Mouse (Mus musculus) heart, adult 2 months (tissue): Measurements from ENCODE around the gene Narf.

Experiments
- CTCF ChIP-seq: fragments of 200-600 bp; IDR thresholded peaks from 2 replicates; pipeline ENCODE4 v1.8.1; 2022; ENCODE audit warnings: antibody characterized with exemption, mild to moderate bottlenecking, moderate library complexity
- EP300 ChIP-seq: fragments of 200-500 bp; IDR thresholded peaks from 2 replicates; pipeline ENCODE4 v1.6.1; 2011; ENCODE audit warnings: low read depth, low read length, control low read depth; ENCODE audit not compliant: insufficient read depth
- POLR2A ChIP-seq: fragments of 200-500 bp; IDR thresholded peaks from 2 replicates; pipeline ENCODE4 v1.6.1; 2011; ENCODE audit warnings: mild to moderate bottlenecking, low read depth, low read length, control low read depth; ENCODE audit not compliant: insufficient read depth

DNA sequence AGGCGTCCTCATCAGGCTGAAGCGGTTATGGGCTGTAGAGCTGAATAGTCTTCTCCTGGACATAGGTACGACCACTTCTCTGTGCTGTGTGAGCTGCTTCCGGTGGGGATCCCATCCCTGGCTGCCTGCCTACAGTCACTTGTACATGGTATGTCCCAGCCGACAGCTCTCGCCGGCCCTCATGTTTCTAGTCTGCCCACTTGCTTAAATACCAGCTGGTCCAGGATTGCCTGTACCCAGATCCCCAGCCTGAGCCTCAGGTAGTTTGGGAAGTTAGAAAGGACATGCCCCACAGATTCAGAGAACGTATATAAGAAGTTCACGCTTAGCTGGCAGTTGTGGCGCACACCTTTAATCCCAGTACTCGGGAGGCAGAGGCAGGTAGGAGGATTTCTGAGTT, 17.3 kb upstream of the Narf start:
- TF ChIP-seq POLR2A (no peak), EP300 (no peak), CTCF (no peak)
